8 mouse cellular contexts compared by ENCODE assay signal in genomic region chr3:90388726-90389510, GRCm38 (mm10). TPM values are rescaled to one million over a fixed set of nuclear protein-coding genes. Genes with fewer than 3 reads are reported as not detected.
A peak's percentile ranks its signal among the peaks of the same experiment; 100 is the strongest.
DNase-seq lines count a peak whose midpoint lies in the region; ATAC-seq and TF ChIP-seq lines count a peak whose summit lies in the region.

No protein-coding gene starts in this region.

- ATAC-seq in intestine, embryonic 15.5 days = peak; percentile 79
- peak; percentile 66 for ATAC-seq in lung, embryonic 15.5 days (ENCODE audit: borderline replicate concordance, extremely low read depth, low FRiP score, low TSS enrichment)
- peak; percentile 62; the same call in 1 of the 2 replicates for ATAC-seq in stomach, embryonic 14.5 days (ENCODE audit: insufficient number of reproducible peaks, insufficient read depth, low FRiP score, low read depth)

- H3K27me3 ChIP-seq in intestine, embryonic 15.5 days (replicated peaks) = no peaks in the 10 kb centered on the region
- no peaks in the 10 kb centered on the region for H3K27me3 ChIP-seq in lung, embryonic 15.5 days
- no peaks in the 10 kb centered on the region for H3K27me3 ChIP-seq in stomach, embryonic 14.5 days (ENCODE audit: control insufficient read depth, insufficient read depth, low read length)

- peak overlapping the region; percentile 53 for H3K4me3 ChIP-seq in intestine, embryonic 15.5 days (replicated peaks)
- peak overlapping the region; percentile 61 for H3K4me3 ChIP-seq in lung, embryonic 15.5 days
- H3K4me3 ChIP-seq in stomach, embryonic 14.5 days (ENCODE audit: low read depth, low read length) = peak overlapping the region; percentile 75

- no peak for TF ChIP-seq CTCF in brain, embryonic 14.5 days (IDR thresholded peaks at IDR 0.05; ENCODE audit: borderline replicate concordance, extremely low read depth, insufficient read depth, insufficient read length)

- no peaks in the 10 kb centered on the region for H3K9me3 ChIP-seq in intestine, embryonic 15.5 days
- H3K9me3 ChIP-seq in lung, embryonic 15.5 days = no peaks in the 10 kb centered on the region
- H3K9me3 ChIP-seq in stomach, embryonic 14.5 days (ENCODE audit: control insufficient read depth, low read depth, low read length) = no peaks in the 10 kb centered on the region

- 0 out of 2 replicates have a peak, but pooled peaks have one; percentile 14 for TF ChIP-seq POLR2A in brain, embryonic 14.5 days (IDR thresholded peaks at IDR 0.05; ENCODE audit: borderline replicate concordance, extremely low read depth, insufficient read depth, insufficient read length, poor library complexity, severe bottlenecking)

- H3K27ac ChIP-seq in intestine, embryonic 15.5 days = peak overlapping the region; percentile 36
- peak overlapping the region; percentile 91 for H3K27ac ChIP-seq in lung, embryonic 15.5 days
- peak overlapping the region; percentile 78 for H3K27ac ChIP-seq in stomach, embryonic 14.5 days (ENCODE audit: low read length)

- peak overlapping the region; percentile 98 for H3K4me2 ChIP-seq in intestine, embryonic 15.5 days (replicated peaks)
- H3K4me2 ChIP-seq in lung, embryonic 15.5 days = peak overlapping the region; percentile 95
- H3K4me2 ChIP-seq in stomach, embryonic 14.5 days (replicated peaks; ENCODE audit: low read depth, low read length) = peak overlapping the region; percentile 98

- WGBS in intestine, embryonic 15.5 days = 4% methylated on average over 53 of the region's 53 CpGs
- 2% methylated on average over 53 of the region's 53 CpGs for WGBS in lung, embryonic 15.5 days
- 3% methylated on average over 53 of the region's 53 CpGs for WGBS in stomach, embryonic 14.5 days

- H3K36me3 ChIP-seq in intestine, embryonic 15.5 days = peaks cover 23% of the 10 kb centered on the region
- H3K36me3 ChIP-seq in lung, embryonic 15.5 days = peaks cover 36% of the 10 kb centered on the region
- H3K36me3 ChIP-seq in stomach, embryonic 14.5 days (ENCODE audit: control insufficient read depth, insufficient read depth, low read length) = peaks cover 26% of the 10 kb centered on the region

- H3K9ac ChIP-seq in intestine, embryonic 15.5 days = peak overlapping the region; percentile 80
- peak overlapping the region; percentile 64 for H3K9ac ChIP-seq in lung, embryonic 15.5 days
- peak overlapping the region; percentile 72 for H3K9ac ChIP-seq in stomach, embryonic 14.5 days (replicated peaks; ENCODE audit: low read depth, low read length)

- peaks cover 32% of the 10 kb centered on the region for H3K4me1 ChIP-seq in intestine, embryonic 15.5 days (replicated peaks)
- H3K4me1 ChIP-seq in lung, embryonic 15.5 days = peaks cover 48% of the 10 kb centered on the region
- peaks cover 20% of the 10 kb centered on the region; the same call in 1 of the 2 replicates for H3K4me1 ChIP-seq in stomach, embryonic 14.5 days (ENCODE audit: control insufficient read depth, insufficient read depth, low read length)

- peak; percentile 26 for DNase-seq in ovary, postnatal 36 days (ENCODE audit: low spot score)
- no peak for DNase-seq in ovary, adult 18-20 months (ENCODE audit: low spot score)
- no peak for DNase-seq in brain, embryonic 14.5 days (ENCODE audit: low read depth)
- peak; percentile 71 for DNase-seq in forelimb bud, embryonic 11.5 days (ENCODE audit: low read depth, low spot score)
- no peak for DNase-seq in thymus, postnatal 36 days

RNA-seq across cellular contexts. Expression of gene Slc27a3, which starts 0.8 kb away (rescaled TPM):
- 52.9 and 55.5 TPM in 2 replicates for polyA plus RNA-seq in brain, embryonic 14.5 days (2012; rRNA removed)
- 10.6 and 12.4 TPM in 2 replicates for polyA plus RNA-seq in intestine, embryonic 15.5 days (2015; fragmentation: Nextera tagmentation; extraction: Ambion mirVana)
- polyA plus RNA-seq in lung, embryonic 15.5 days (2015; fragmentation: Nextera tagmentation; extraction: Ambion mirVana) = 25.7 and 25.8 TPM in 2 replicates
- 11.7 and 13.0 TPM in 2 replicates for polyA plus RNA-seq in stomach, embryonic 14.5 days (2014; fragmentation: Nextera tagmentation; extraction: Ambion mirVana)

RNA-seq across cellular contexts. Expression of gene Ints3, which starts 44.5 kb away (rescaled TPM):
- 56.0 and 66.1 TPM in 2 replicates for polyA plus RNA-seq in brain, embryonic 14.5 days (2012; rRNA removed)
- polyA plus RNA-seq in intestine, embryonic 15.5 days (2015; fragmentation: Nextera tagmentation; extraction: Ambion mirVana) = 28.6 and 29.8 TPM in 2 replicates
- 30.8 and 33.3 TPM in 2 replicates for polyA plus RNA-seq in lung, embryonic 15.5 days (2015; fragmentation: Nextera tagmentation; extraction: Ambion mirVana)
- 28.7 and 29.6 TPM in 2 replicates for polyA plus RNA-seq in stomach, embryonic 14.5 days (2014; fragmentation: Nextera tagmentation; extraction: Ambion mirVana)

Comparison
In these comparisons a context has a peak if more than half of its experiments do, and no peak if none do; other contexts are left out.
1. DNase-seq: peak in ovary, postnatal 36 days (single experiment) and forelimb bud, embryonic 11.5 days (single experiment); none in ovary, adult 18-20 months (single experiment), brain, embryonic 14.5 days (single experiment) and thymus, postnatal 36 days (0 of 2).
2. H3K27ac ChIP-seq: peak in every context shown above with its lines; median percentile 91 in lung, embryonic 15.5 days; 78 in stomach, embryonic 14.5 days; 36 in intestine, embryonic 15.5 days.
3. Peak in every context shown above with its lines, with median percentiles within 50 percentile points of each other: ATAC-seq, H3K4me2 ChIP-seq, H3K4me3 ChIP-seq and H3K9ac ChIP-seq.